Mouse (Mus musculus): ENCODE data around the gene D630045J12Rik.

GRCm38 (mm10) chr6:38147301-38147700, 106.5 kb downstream of the D630045J12Rik start:
- no peak for TF ChIP-seq CTCF (IDR thresholded peaks at IDR 0.05)
- no peak for TF ChIP-seq EP300 (IDR thresholded peaks at IDR 0.05)

Data from lung, postnatal 0 days (tissue).